Mouse (Mus musculus) E14TG2a.4 (cell line): ENCODE data around the gene Wapl.

Source experiments
- H3K27me3 ChIP-seq: 2 replicates; pipeline ENCODE4 v1.6.1; 2014; ENCODE audit warnings: low read length, control low read depth; ENCODE audit not compliant: insufficient read depth
- H3K36me3 ChIP-seq: 2 replicates; pipeline ENCODE4 v1.6.1; 2014; ENCODE audit warnings: low read length, control low read depth; ENCODE audit not compliant: insufficient read depth
- H3K4me1 ChIP-seq: replicated peaks from 2 replicates; pipeline ENCODE4 v1.6.1; 2014; ENCODE audit warnings: low read depth, low read length, control low read depth
- H3K4me3 ChIP-seq: replicated peaks from 2 replicates; pipeline ENCODE4 v1.5.1; 2014; ENCODE audit warnings: mild to moderate bottlenecking, low read length
- H3K9me3 ChIP-seq: 2 replicates; pipeline ENCODE4 v1.6.1; 2014; ENCODE audit warnings: low read length, control low read depth
- CTCF ChIP-seq: conservative IDR thresholded peaks from 2 replicates; pipeline ENCODE4 v1.5.1; 2014; ENCODE audit warnings: low read length
- NANOG ChIP-seq: IDR thresholded peaks from 2 replicates; pipeline ENCODE4 v1.6.1; 2014; ENCODE audit warnings: borderline replicate concordance, low read length, mixed read lengths
- POU5F1 ChIP-seq: IDR thresholded peaks from 2 replicates; pipeline ENCODE4 v1.6.1; 2014; ENCODE audit warnings: low read length, borderline replicate concordance

Wapl gene

GRCm38 (mm10) chr14:34673395-34674228 is at the start of gene Wapl:
TSS of gene Wapl (plus strand) at chr14:34673928.
- Histone ChIP-seq H3K9me3 (no peaks in the 10 kb centered on the region), H3K36me3 (peaks cover 19% of the 10 kb centered on the region), H3K4me1 (peaks cover 75% of the 10 kb centered on the region), H3K27me3 (no peaks in the 10 kb centered on the region), H3K4me3 (peak within 1 kb of the TSS; percentile 96)
- TF ChIP-seq CTCF: no peak

- peaks cover under 1% of the 10 kb centered on the region; the same call in 1 of the 2 replicates for H3K27me3 ChIP-seq
- H3K36me3 ChIP-seq: no peaks in the 10 kb centered on the region
- no peak overlapping the region for H3K4me3 ChIP-seq
- peaks cover 10% of the 10 kb centered on the region for H3K4me1 ChIP-seq
- TF ChIP-seq POU5F1 (no peak), NANOG (no peak), CTCF (no peak)
- H3K9me3 ChIP-seq: no peaks in the 10 kb centered on the region
Measured at GRCm38 (mm10) chr14:34626824-34627223, 46.9 kb upstream of the Wapl start.

- Histone ChIP-seq H3K4me1 (peaks cover 16% of the 10 kb centered on the region), H3K36me3 (no peaks in the 10 kb centered on the region), H3K9me3 (no peaks in the 10 kb centered on the region), H3K27me3 (peaks cover 11% of the 10 kb centered on the region), H3K4me3 (peak overlapping the region; percentile 35; the same call in 1 of the 2 replicates)
- TF ChIP-seq NANOG (no peak), POU5F1 (no peak), CTCF (no peak)
Measured at GRCm38 (mm10) chr14:34632722-34633448, 40.8 kb upstream of the Wapl start.

GRCm38 (mm10) chr14:34635192-34635591 is 38.5 kb upstream of the Wapl start:
- H3K4me1 ChIP-seq: peaks cover 13% of the 10 kb centered on the region
- TF ChIP-seq CTCF (no peak), POU5F1 (no peak), NANOG (no peak)
- H3K9me3 ChIP-seq: no peaks in the 10 kb centered on the region
- no peaks in the 10 kb centered on the region for H3K36me3 ChIP-seq
- no peak overlapping the region for H3K4me3 ChIP-seq
- peaks cover 11% of the 10 kb centered on the region for H3K27me3 ChIP-seq

GRCm38 (mm10) chr14:34635721-34636120 is 38.0 kb upstream of the Wapl start:
- H3K36me3 ChIP-seq: no peaks in the 10 kb centered on the region
- TF ChIP-seq NANOG: no peak
- no peak for TF ChIP-seq POU5F1
- H3K9me3 ChIP-seq: no peaks in the 10 kb centered on the region
- no peak overlapping the region for H3K4me3 ChIP-seq
- H3K27me3 ChIP-seq: peaks cover 11% of the 10 kb centered on the region
- H3K4me1 ChIP-seq: peaks cover 13% of the 10 kb centered on the region

DNA sequence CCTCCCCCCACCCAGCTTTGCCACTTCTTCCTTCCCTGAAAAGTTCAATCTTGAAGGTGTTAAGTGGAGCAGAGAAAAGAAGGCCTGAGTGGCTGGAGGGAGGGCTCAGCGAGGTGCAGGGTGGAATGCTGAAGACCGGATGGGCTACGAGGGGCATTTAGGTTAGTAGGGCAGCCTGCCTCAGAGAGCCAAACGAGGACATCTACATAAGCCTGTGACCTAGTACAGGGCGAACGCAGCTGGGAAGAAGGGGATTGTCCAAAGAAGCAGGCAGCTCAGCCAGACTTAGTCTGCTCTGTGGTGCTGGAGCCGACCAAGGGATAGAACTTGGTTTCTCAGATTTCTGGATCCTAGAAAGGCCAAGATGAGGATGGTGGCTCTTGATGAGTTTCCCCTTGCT is 29.6 kb upstream of the Wapl start:
- Histone ChIP-seq H3K9me3 (no peaks in the 10 kb centered on the region), H3K4me3 (no peak overlapping the region), H3K4me1 (peaks cover 18% of the 10 kb centered on the region), H3K36me3 (no peaks in the 10 kb centered on the region), H3K27me3 (no peaks in the 10 kb centered on the region)
- TF ChIP-seq NANOG (no peak), POU5F1 (no peak), CTCF (no peak)

DNA sequence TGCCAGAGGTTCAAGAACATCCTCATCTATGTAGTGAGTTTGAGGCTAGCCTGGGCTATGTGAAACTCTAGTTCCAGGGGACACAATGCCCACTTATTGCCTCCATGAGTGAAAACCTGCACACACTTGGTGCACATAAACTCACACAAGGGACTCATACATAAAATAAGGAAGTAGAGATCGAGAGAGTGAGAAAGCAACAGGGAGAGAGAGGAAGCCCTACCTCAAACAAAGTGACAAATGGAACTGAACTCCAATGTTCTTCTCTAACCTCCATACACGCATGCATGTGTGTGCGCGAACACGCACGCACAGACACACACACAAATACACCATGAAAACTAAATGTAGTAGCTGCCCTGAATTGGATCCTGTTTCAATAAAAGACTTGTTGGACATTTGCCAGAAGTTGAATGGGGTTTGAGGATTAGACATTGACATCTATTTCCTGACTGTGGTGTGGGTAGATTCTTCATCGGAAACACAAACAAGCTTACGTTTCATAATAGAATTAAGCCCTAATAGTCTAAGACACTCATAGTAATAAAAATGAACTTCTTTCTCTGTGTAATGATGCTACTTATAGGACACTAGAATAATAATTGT is 25.8 kb upstream of the Wapl start:
- H3K36me3 ChIP-seq: no peaks in the 10 kb centered on the region
- no peaks in the 10 kb centered on the region for H3K27me3 ChIP-seq
- H3K4me1 ChIP-seq: peaks cover 16% of the 10 kb centered on the region
- H3K9me3 ChIP-seq: no peaks in the 10 kb centered on the region
- H3K4me3 ChIP-seq: no peak overlapping the region
- TF ChIP-seq CTCF (no peak), POU5F1 (no peak), NANOG (no peak)

GRCm38 (mm10) chr14:34657131-34657530 is 16.6 kb upstream of the Wapl start:
- Histone ChIP-seq H3K4me1 (peaks cover 46% of the 10 kb centered on the region), H3K36me3 (no peaks in the 10 kb centered on the region), H3K9me3 (no peaks in the 10 kb centered on the region), H3K27me3 (no peaks in the 10 kb centered on the region), H3K4me3 (peak overlapping the region; percentile 53; the same call in 1 of the 2 replicates)
- TF ChIP-seq POU5F1 (no peak), CTCF (no peak), NANOG (no peak)
